Mouse (Mus musculus): ENCODE data around the gene Phtf2.

Phtf2 gene

GRCm38 (mm10) chr5:20881915-20882800 lies at the start of gene Phtf2, which contains the start of gene Tmem60:
TSS of gene Phtf2 (minus strand) at chr5:20882124.
TSS of gene Tmem60 (plus strand) at chr5:20882191.
- DNase-seq, result peak; percentile 99

GRCm38 (mm10) chr5:20931300-20931699 lies 49.4 kb upstream of the Phtf2 start:
- no peak for DNase-seq

GRCm38 (mm10) chr5:20930430-20930829 lies 48.5 kb upstream of the Phtf2 start:
- DNase-seq, result no peak

- no peak for DNase-seq
Observed at GRCm38 (mm10) chr5:20929669-20930151, 47.8 kb upstream of the Phtf2 start.

- no peak for DNase-seq
Observed at GRCm38 (mm10) chr5:20925451-20925850, 43.5 kb upstream of the Phtf2 start.

GRCm38 (mm10) chr5:20924608-20925007 lies 42.7 kb upstream of the Phtf2 start:
- DNase-seq, result no peak

GRCm38 (mm10) chr5:20919566-20919965 lies 37.6 kb upstream of the Phtf2 start:
- DNase-seq, result no peak

- DNase-seq, result no peak
Observed at GRCm38 (mm10) chr5:20918967-20919366, 37.0 kb upstream of the Phtf2 start.

GRCm38 (mm10) chr5:20913372-20914275 lies 31.7 kb upstream of the Phtf2 start:
- DNase-seq, result peak in 1 of 2 experiments; percentile 76

GRCm38 (mm10) chr5:20911741-20912140 lies 29.8 kb upstream of the Phtf2 start:
- DNase-seq, result no peak

- DNase-seq, result no peak
Observed at GRCm38 (mm10) chr5:20906191-20906590, 24.3 kb upstream of the Phtf2 start.

GRCm38 (mm10) chr5:20905437-20905836 lies 23.5 kb upstream of the Phtf2 start:
- no peak for DNase-seq

GRCm38 (mm10) chr5:20904647-20905046 lies 22.7 kb upstream of the Phtf2 start:
- no peak for DNase-seq

GRCm38 (mm10) chr5:20897446-20898167 lies 15.7 kb upstream of the Phtf2 start:
- no peak for DNase-seq

- DNase-seq, result no peak
Observed at GRCm38 (mm10) chr5:20884036-20884620, 2.2 kb upstream of the Phtf2 start.

- DNase-seq, result peak; percentile 58 to 67
Observed at GRCm38 (mm10) chr5:20880797-20881775, 838 bp downstream of the Phtf2 start.

- no peak for DNase-seq
Observed at GRCm38 (mm10) chr5:20880386-20880785, 1.5 kb downstream of the Phtf2 start.

- no peak for DNase-seq
Observed at GRCm38 (mm10) chr5:20876934-20877426, 4.9 kb downstream of the Phtf2 start.

GRCm38 (mm10) chr5:20873146-20873545 lies 8.8 kb downstream of the Phtf2 start:
- no peak for DNase-seq

GRCm38 (mm10) chr5:20865193-20865755 lies 16.6 kb downstream of the Phtf2 start:
- DNase-seq, result no peak
